Mouse (Mus musculus) liver, postnatal 0 days (tissue): ENCODE results near the gene Btbd9.

Experiments
- CTCF ChIP-seq: sonication (generic); IDR thresholded peaks from 2 replicates; pipeline ENCODE4 v1.5.1; 2016; ENCODE audit warnings: antibody characterized with exemption, low read depth
- EP300 ChIP-seq: IDR thresholded peaks from 2 replicates; pipeline ENCODE4 v1.6.1; 2016; ENCODE audit warnings: antibody characterized with exemption, low read depth, mild to moderate bottlenecking

DNA sequence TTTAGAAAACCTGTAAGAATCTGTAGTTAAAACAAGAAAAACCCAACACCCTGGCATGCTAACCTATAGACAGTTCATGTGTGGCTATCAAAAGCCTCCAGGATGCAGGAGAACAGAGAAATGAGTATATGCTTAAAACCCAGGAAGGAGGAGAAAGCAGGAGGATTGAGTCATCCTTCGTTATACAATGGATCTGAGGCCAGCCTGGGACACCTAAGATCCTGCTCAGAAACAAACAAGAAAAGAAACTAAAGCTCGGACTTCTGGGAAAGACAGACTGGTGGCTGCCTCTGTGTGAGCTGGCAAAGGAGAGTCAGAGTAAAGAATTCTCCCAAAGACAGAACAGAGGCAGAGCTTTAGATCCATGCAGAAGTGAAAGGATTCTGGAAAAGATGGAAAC, 17.7 kb downstream of the Btbd9 start:
- TF ChIP-seq CTCF (no peak), EP300 (no peak)
